Mouse (Mus musculus) cerebellum, postnatal 14 days (tissue): ENCODE data around the gene Sec23b.

Experiments used
- DNase-seq, 2 experiments: peaks; one replicate each; pipeline ENCODE4 v3.0.0; 2021; ENCODE audit warnings: mixed read lengths in 2 of 2

Gene Sec23b

DNA sequence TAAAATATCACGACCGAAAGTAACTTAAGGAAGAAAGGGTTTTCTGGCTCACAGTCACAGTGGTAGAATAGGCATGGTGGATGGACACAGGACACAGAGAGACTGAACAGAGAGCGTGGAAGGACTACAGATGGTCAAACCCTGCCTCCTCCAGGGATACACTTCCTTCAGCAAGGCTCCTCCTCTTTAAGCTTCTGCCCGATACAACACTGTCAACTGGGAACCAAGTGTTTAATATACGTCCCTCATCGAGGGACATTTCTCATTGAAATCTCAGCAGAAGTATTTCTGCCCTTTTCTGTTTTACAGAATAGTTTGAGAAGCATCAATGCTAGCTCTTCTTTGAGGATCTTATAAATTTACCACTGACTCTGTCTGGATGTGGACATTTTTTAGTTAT lies 57.9 kb downstream of the Sec23b start:
- DNase-seq, result no peak

DNA sequence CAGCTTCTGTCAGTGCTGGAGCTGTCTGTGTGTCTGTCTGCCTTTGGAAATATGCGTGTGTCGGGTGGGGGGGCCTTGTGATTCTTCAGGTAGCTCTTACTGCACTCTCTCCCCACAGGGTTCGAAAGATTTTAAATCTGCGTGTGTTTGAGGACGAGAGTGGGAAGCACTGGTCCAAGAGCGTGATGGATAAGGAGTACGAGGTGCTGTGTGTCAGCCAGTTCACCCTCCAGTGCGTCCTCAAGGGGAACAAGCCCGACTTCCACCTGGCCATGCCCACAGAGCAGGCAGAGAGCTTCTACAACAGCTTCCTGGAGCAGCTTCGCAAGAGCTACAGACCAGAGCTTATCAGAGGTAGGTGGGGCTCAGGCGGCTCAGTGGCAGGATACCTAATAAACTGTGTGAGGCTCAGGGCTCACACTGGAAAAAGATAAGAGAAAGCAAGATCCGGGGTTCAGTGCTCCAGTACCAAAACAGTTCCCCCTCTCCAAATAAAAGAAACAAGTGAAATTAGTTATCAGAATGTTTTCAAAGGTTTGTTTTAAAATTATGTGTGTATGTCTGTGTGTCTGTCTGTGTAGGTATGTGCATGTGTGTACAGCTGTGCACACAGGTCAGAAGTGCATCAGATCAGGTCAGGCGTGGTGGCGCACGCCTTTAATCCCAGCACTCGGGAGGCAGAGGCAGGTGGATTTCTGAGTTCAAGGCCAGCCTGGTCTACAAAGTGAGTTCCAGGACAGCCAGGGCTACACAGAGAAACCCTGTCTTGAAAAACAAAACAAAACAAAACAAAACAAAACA lies 61.2 kb downstream of the Sec23b start:
- DNase-seq, result no peak

DNA sequence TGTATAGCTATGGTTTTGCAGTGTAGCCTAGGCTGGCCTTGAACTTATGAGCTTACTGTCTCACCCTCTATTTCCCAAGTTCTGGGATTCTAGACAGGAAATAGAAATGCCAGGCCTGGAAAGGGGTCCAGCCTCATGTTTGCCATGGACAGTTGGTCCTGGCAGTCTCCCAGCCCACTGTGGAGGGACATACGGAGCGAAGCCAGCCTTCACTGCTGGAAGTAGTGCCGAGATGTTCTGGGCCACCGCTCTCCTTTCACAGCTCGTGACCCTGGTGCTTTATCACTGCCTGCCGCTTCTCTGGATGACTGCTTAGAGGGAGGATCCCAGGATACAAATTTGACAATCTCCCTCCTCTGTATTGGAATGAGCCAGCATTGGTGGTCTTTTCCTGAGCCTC lies 65.5 kb downstream of the Sec23b start:
- peak; percentile 74 to 75 for DNase-seq

DNA sequence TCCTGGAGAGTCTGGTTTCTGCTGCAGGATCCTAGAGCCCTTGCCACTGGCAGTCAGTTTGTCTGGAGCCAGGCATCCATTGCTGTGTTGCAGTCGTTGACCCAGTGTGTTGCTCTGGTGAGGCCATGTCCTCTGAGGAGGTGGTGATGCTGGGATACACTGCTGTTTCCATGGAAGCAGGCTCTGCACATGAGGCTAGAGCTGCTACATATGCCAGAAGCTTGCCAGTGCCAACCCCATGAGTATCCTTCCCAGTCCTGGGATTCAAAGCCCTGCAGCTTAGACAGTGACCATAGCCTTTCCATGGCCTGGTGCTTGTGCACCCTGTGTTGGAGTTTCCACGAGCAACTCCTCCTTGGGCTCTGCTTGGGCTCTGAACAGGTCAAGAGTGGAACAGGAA lies 77.5 kb downstream of the Sec23b start:
- DNase-seq, result no peak

DNA sequence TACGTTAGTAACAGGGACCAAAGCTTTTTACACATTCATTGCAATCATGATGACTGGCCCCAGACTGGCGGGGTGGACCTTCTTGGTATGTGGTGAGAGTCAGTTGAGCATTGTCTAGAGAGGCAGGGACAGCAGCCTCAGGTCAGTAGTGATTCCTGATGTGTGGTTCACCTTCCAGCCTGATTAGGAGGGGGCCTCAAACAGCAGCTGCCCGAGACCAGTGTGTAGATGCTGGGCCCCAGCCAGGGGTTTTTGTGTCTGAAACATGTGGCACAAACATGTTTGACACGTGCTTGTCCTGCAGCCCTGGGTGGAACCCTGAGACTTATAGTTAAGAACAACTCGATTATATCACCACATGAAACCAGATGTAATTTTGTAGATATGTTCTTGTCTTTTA lies 78.2 kb downstream of the Sec23b start:
- DNase-seq, result no peak

DNA sequence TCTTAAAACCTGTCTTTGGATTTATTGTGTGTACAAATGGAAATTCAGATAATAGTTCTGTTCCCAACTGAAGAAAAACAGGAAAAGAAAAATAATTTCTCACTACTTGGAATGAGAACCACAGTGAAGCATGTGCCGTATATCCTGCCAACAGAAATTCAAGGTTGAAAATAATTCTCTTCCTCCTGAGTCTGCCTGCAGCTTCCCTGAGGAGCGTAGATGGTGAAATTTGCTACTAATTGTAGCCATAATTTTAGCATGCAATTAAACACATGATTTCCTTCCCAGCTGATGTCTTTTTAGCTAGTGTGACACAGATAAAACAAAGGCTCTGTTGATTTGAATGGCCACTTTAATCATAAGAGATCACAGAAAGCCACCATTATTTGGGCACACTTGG lies 78.7 kb downstream of the Sec23b start:
- no peak for DNase-seq

DNA sequence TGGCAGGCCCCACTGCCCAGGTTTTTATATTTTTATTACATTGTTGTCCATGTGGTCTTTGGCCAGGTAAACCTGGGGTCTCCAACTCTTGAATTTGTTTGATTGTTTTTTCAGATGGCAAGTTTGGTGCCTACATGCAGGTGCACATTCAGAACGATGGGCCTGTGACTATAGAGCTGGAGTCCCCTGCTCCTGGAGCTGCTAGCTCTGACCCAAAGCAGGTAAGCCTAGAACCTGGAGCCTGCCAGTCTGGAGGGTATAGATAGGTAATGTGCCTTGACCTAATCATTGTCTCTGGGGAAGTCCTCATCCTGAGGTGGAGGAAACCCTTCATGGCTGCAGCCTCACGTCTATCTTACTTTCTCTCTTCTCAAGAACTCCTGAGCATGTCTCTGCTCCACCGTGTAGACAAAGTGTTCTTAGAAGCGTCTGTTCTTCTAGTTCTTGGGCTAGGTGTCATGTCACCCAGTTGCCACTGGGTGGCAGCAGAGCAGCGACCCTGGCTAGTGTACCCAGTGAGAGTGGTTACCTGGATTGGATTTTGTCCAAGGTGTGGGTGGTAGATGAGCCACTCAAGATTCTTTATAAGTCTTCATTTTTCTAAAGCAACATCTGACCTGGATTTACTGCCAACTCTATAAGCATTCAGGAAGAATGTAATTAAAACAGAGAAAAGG lies 79.8 kb downstream of the Sec23b start:
- peak; percentile 79 to 82 for DNase-seq

DNA sequence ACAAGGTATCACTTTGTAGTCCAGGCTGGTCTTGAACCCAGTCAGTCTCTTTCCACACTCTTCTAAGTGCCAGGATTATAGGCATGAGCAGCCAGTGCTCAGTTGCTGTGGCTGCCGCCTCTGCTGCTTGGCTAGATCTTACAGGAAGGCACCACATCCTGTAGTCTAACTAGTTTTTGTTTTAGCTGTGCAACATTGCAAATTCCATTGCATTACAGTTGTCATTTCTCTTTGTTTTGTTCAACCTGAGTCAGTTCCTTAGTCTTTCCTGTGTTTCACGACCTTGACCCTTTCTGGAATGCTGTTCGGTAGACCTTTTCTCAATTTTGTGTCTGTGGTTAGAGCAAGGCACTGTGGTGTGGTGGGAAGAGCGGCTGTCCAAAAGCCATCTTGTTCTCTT lies 81.2 kb downstream of the Sec23b start:
- DNase-seq, result no peak

DNA sequence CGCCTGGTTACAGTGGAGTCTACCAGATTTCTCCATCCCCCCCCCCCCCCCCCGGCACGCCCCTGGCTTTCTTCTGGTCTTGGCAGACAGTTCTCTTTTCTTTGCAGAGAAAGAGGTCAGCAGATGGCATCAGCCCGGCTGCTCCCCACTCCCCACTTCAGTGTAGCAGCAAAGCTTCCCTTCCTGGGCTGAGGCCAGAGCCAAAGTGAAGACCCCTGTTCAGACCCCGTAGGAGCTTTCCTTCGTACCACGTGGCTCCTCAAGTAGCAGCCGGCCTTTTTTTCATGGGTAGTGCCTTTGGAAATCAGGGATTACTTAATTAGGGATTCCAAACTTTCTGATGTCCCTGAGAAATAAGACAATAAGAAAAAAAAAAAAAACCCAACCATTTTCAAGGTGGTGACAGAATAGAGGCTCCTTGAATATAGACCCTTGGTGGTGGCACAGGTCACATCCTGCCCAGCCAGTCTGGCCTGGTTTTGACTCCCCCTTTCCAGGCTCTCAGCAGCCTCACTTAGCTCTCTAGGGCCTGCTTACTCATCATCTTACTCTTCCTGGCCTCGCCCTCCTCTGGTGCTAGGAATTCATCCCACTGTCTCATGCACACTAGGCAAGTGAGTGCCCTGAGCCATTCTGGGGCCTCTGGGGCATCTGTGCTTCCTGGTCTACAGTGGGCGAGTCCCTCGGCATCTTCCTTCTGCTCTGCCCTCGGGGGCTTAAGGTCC lies 81.8 kb downstream of the Sec23b start:
- peak; percentile 38 to 41 for DNase-seq

DNA sequence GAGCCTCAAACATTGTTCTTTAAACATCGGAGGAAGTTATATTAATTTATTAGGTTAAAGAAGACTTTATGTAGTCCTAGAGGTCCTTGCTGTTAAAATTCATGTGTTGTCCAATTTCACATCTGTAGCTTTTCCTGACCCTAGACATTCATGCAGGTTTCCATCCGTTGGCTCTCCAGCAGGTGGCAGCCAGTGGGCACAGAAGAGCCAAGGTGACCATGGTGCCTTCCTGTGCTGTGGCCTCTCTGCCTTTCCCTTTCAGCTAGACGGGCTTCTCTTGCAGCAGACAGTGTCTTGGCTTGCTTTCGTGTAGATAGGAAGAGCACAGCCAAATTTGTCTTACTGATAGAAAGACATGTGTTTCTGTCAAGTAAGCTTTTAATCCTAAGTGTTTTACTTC lies 82.7 kb downstream of the Sec23b start:
- peak; percentile 63 to 69 for DNase-seq

DNA sequence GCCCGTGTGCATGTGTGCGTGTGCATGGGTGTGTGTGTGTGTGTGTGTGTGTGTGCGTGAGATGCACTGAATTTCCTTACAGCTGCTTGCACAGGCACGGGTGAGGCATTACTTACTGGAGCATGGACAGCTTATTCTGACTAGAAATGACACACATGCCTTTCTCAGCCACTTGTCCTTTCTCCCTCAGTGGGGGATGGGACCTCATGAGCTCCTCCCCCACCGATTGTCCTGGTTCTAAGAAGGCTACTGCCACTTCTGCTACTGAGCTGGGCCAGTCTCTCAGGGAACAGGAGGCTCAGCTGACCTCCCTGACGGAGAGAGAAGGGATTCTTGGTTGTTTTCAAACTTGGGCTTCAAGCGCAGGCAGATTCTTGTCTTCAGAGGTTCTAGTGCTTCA lies 84.1 kb downstream of the Sec23b start:
- DNase-seq, result no peak
